ENCODE assay signal across 25 mouse cellular contexts in genomic region chr1:161371919-161372318, GRCm38 (mm10). TPM values are rescaled to one million over a fixed set of nuclear protein-coding genes. Genes with fewer than 3 reads are reported as not detected.
DNase-seq lines count a peak whose midpoint lies in the region; ATAC-seq lines count a peak whose summit lies in the region.
"Had no signal": no experiment of that assay in that cellular context is flagged by ENCODE, and none has a peak within 500 bp of the region (broad histone marks: within the 10 kb centered on the region; RNA-seq: fewer than 3 reads in every experiment).

No protein-coding gene starts in this region.

- no peak overlapping the region for H3K4me2 ChIP-seq in kidney, embryonic 14.5 days (replicated peaks; ENCODE audit: low read depth, low read length)
- H3K4me2 ChIP-seq: embryonic facial prominence, embryonic 12.5 days; forebrain, embryonic 13.5 days had no signal

- H3K4me3 ChIP-seq in kidney, embryonic 14.5 days (ENCODE audit: low read length), result no peak overlapping the region
- H3K4me3 ChIP-seq: embryonic facial prominence, embryonic 10.5 days; embryonic facial prominence, embryonic 12.5 days; forebrain, embryonic 13.5 days had no signal

- peak; percentile 4 for DNase-seq in kidney, adult 11 months
- no peak for DNase-seq in kidney, postnatal 10 days
- peak; percentile 14 to 45 for DNase-seq in kidney, adult 8-10 months
- DNase-seq in kidney, adult 18-20 months, result no peak
- DNase-seq in kidney, postnatal 14 days, result peak; percentile 30
- peak; percentile 45 to 50 for DNase-seq in kidney, postnatal 36 days
- DNase-seq: adrenal gland, adult 8-10 months; adrenal gland, postnatal 14 days; adrenal gland, postnatal 36 days; B cell, adult 2 months; cerebellum, adult 11-12 months; cerebellum, adult 2 months; cerebellum, adult 9-10 months; cerebellum, postnatal 25 days had no signal

- H3K9me3 ChIP-seq in kidney, embryonic 14.5 days (ENCODE audit: control insufficient read depth, low read length), result no peaks in the 10 kb centered on the region
- H3K9me3 ChIP-seq: embryonic facial prominence, embryonic 10.5 days; embryonic facial prominence, embryonic 12.5 days; forebrain, embryonic 13.5 days had no signal

- H3K27ac ChIP-seq in kidney, embryonic 14.5 days (ENCODE audit: low read depth, low read length), result no peak overlapping the region
- H3K27ac ChIP-seq: embryonic facial prominence, embryonic 10.5 days; embryonic facial prominence, embryonic 12.5 days; forebrain, embryonic 13.5 days had no signal

- H3K36me3 ChIP-seq in kidney, embryonic 14.5 days (ENCODE audit: control insufficient read depth, insufficient read depth, low read length), result no peaks in the 10 kb centered on the region
- H3K36me3 ChIP-seq: embryonic facial prominence, embryonic 10.5 days; embryonic facial prominence, embryonic 12.5 days; G1E had no signal

- WGBS in kidney, embryonic 14.5 days, result 79% methylated on average over 2 of the region's 2 CpGs

- H3K27me3 ChIP-seq in kidney, embryonic 14.5 days (ENCODE audit: control insufficient read depth, insufficient read depth, low read length), result no peaks in the 10 kb centered on the region
- H3K27me3 ChIP-seq: CH12.LX; embryonic facial prominence, embryonic 12.5 days; forebrain, embryonic 13.5 days had no signal

- H3K9ac ChIP-seq in kidney, embryonic 14.5 days (ENCODE audit: low read depth, low read length), result no peak overlapping the region
- H3K9ac ChIP-seq: embryonic facial prominence, embryonic 12.5 days; forebrain, embryonic 13.5 days had no signal

- no peaks in the 10 kb centered on the region for H3K4me1 ChIP-seq in kidney, embryonic 14.5 days (ENCODE audit: control insufficient read depth, insufficient read depth, low read length)
- H3K4me1 ChIP-seq: embryonic facial prominence, embryonic 10.5 days; embryonic facial prominence, embryonic 12.5 days; forebrain, embryonic 13.5 days had no signal

- ATAC-seq in kidney, embryonic 14.5 days (ENCODE audit: low FRiP score, low TSS enrichment), result no peak
- ATAC-seq: activated CD4-positive, CD25-positive, alpha-beta regulatory T cell, adult 4 months; CD4-positive, CD25-positive, alpha-beta regulatory T cell, adult 4 months; forebrain, embryonic 13.5 days; Patski had no signal

RNA-seq across cellular contexts. Expression of gene Tnfsf4, which starts 23.3 kb away (rescaled TPM):
- polyA plus RNA-seq in kidney, embryonic 14.5 days (2014; fragmentation: Nextera tagmentation; extraction: Ambion mirVana), result 0.26 TPM in 1 of 2 replicates, not detected in the other
- polyA plus RNA-seq: cerebellum, adult 2 months; cortical plate, adult 2 months; embryonic facial prominence, embryonic 10.5 days; embryonic facial prominence, embryonic 12.5 days; forebrain, embryonic 11.5 days; forebrain, embryonic 13.5 days; G1E; Patski had no signal

Comparison
In these comparisons a context has a peak if more than half of its experiments do, and no peak if none do; other contexts are left out.
1. DNase-seq: peak in kidney, adult 11 months (single experiment), kidney, adult 8-10 months (2 of 2), kidney, postnatal 14 days (single experiment) and kidney, postnatal 36 days (2 of 2); none in kidney, postnatal 10 days (single experiment) and kidney, adult 18-20 months (single experiment).